Mouse (Mus musculus) MEL (cell line): ENCODE results near the gene Trmt11.

Source experiments
- CTCF ChIP-seq, 3 experiments: IDR thresholded peaks in 2 of 3; conservative IDR thresholded peaks in 1 of 3; 2 replicates each; pipeline ENCODE4 v1.5.1; 2011 to 2012; ENCODE audit warnings: low read length in 3 of 3, low read depth in 2 of 3, mild to moderate bottlenecking in 2 of 3, improper control_type of control experiment in 1 of 3, inconsistent platforms in 1 of 3, mixed read lengths in 1 of 3, moderate library complexity in 1 of 3; ENCODE audit not compliant: control insufficient read depth in 1 of 3, insufficient read depth in 1 of 3, poor library complexity in 1 of 3, severe bottlenecking in 1 of 3
- EP300 ChIP-seq, 2 experiments: IDR thresholded peaks; 2 replicates each; pipeline ENCODE4 v1.6.1; 2011; ENCODE audit warnings: improper control_type of control experiment in 2 of 2, low read length in 2 of 2, low read depth in 1 of 2, mild to moderate bottlenecking in 1 of 2
- GABPA ChIP-seq: IDR thresholded peaks from 2 replicates; pipeline ENCODE4 v1.6.1; 2012; ENCODE audit warnings: low read depth, mild to moderate bottlenecking, inconsistent platforms, low read length, improper control_type of control experiment, moderate library complexity
- USF1 ChIP-seq: IDR thresholded peaks from 2 replicates; pipeline ENCODE4 v1.6.1; 2014; ENCODE audit warnings: low read depth, mild to moderate bottlenecking, inconsistent platforms, low read length, improper control_type of control experiment, moderate library complexity

DNA sequence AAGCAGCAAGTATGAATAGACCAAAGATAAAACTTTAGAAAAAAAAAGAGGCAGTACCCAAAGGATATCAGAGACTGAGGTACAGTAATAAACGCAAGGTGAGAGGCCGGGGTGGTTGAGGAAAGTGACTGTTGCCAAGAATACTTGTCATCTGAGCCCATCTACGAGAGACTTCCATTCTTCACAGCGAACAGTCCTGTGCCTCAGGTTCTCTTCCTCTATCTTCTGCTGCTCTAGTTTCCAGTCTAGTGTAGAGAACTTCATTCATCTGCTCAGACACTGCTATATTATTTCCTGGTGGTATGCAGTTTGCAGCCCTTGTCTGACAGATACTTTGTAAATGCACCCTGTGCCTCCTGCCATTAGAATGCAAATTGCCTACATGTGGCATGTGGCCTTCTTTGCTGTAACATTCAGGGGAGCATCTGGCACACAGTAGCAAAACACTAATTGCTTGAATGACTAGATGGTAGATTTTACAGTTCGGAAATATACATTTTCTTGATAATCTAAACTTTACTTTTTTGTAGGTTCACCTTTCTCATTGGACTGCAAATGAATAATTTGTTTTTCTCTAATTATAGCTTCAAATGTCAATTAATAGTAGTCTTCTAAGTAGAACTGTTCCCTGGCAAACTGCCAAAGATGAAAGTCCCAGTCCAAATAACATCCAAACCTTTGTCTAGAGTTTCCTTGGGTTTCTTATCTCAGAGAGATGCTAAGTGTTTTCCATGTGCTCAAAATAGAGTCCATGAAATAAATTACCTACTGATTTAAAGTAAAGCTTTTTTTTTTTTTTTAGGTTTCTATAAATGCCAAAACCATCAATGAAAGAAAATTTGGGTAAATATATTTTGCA lies 23.8 kb upstream of the Trmt11 start:
- TF ChIP-seq CTCF (IDR thresholded peaks at IDR 0.05 in 2 of 3, conservative IDR thresholded peaks at IDR 0.05 in 1 of 3; ENCODE audit: control insufficient read depth in 1 of 3, insufficient read depth in 1 of 3, low read depth in 2 of 3, low read length in 3 of 3, poor library complexity in 1 of 3, severe bottlenecking in 1 of 3) (no peak), EP300 (IDR thresholded peaks at IDR 0.05; ENCODE audit: low read depth in 1 of 2, low read length in 2 of 2) (no peak), USF1 (no peak), GABPA (no peak)
